Mouse (Mus musculus) hematopoietic multipotent progenitor cell, adult 10-12 weeks (in vitro differentiated cells): ENCODE results near the gene Tmem238. TPM values are rescaled to one million over a fixed set of nuclear protein-coding genes. Genes with fewer than 3 reads are reported as not detected.

Source experiments
- polyA plus RNA-seq: library from polyadenylated mRNA; stranded (reverse); fragments of >175 nt; gene quantifications from 2 replicates; pipeline ENCODE4 v1.2.3, GENCODE M21; 2012; ENCODE audit warnings: low replicate concordance

Gene Tmem238
- polyA plus RNA-seq: 22.8 and 58.3 TPM in 2 replicates

DNA sequence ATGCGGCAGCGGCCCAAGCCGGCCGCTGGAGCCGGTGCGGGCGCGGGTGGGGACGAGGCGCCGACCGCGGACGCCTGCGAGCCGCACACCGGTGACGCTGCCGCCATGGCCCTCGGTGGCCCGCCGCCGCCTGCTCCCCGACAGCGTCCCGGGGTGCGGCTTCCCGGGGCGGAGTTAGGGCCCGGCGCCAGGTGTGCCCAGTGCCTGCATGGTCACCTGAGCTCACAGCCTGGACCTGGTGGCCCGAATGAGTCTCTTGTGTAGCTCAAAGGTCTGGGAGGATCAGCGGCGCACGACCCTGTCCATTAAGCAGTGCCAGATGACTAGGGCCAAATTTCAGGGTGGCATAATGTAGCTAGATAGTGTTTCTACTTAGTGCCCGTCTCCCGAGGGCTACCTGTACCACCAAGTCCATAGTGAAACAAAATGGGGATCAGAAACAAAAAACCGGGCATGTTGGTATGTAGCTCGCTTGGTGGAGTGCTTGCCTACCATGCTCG is at the start of gene Tmem238:
Gene Tmem238 (minus strand): TSS at position 221 of the 500 bp plus-strand sequence.

DNA sequence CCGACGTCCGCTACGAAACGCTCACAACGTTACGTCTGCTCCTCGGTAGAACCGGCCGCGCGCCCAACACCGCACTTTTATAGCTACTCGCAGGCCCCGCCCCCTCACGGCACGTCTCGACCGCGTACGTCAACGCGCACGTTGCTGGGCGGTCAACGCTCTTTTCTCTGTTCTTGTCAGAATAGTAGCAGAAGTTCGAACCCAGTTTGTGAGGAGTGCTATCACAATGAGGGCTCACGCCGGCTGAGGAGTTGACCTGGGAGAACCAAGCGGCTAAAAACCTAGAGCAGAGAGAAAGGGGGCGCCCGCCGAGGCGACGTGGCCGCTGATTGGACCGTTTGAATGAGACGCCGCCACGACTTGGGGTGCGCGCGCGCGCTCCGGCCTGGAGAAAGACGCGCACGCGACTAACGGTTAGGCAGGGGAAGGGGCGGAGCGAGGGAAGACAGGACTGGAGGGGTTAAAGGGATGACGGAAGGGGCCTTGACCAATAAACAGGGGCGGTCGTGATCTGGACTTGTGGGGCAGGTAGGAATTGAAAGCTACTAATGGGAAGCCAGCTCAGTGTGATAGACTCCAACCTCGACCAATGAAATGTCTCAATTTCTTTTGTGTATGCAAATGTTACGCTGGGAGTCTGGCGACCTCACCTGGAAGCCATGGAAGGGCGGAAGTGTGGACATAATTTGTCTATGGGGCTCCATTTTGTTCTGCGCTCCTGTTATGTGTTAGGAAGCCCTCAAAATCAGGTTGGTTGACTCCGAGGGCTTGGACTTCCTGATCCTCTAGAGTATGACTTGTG is 23.0 kb upstream of the Tmem238 start, which contains the start of gene Ube2s:
Gene Ube2s (minus strand): TSS at position 288 of the 802 bp plus-strand sequence.

DNA sequence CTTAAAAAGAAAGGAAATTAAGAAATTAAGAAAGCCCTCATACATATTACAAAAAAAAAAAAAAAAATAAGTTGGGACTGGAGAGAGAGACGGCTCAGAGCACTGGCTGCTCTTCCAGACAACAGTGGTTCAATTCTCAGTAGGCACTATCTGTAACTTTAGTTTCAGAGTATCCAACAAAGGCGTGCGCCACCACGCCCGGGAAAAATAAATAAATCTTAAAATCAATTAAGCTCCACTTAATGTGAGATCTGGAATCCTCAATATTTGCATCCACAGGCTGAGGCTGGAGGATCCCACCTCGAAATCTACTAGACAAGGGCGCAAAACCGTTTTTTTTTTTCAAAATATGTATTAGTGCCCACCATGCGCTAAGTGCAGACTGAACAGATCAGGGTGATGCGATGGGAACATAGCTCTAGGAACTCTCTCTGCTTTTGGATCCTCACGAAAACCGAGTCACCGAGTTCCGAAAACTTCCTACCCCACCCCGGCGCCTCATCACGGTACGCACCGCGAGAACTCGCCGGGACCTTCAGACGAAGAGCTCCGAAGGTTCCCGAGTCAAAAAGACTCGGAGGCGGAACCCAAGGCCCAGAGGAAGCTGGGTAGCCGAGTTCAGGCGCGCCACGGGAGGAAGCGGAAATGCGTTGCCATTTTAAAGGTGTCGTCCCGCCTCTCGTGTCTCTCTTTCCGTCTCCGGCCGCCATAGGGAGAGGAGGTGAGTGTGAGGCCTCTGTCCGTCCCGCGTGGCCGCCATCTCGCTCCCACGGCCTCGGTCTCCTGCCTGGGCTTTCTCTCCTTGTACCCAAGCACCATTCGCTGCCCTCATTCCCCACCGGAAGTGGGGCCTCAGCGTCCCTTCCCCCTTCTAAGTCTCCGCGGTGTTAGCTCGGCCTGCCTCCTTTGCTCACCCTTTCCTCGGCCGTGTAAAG is 3.1 kb upstream of the Tmem238 start, which contains the start of gene Rpl28:
Gene Rpl28 (plus strand): TSS at position 597 of the 935 bp plus-strand sequence.

GRCm38 (mm10) chr7:4782759-4783158 is 6.7 kb downstream of the Tmem238 start, which contains the start of the genes Il11 and Tmem190:
Il11 (minus strand) TSS chr7:4782859.
Tmem190 (plus strand) TSS chr7:4782937.

DNA sequence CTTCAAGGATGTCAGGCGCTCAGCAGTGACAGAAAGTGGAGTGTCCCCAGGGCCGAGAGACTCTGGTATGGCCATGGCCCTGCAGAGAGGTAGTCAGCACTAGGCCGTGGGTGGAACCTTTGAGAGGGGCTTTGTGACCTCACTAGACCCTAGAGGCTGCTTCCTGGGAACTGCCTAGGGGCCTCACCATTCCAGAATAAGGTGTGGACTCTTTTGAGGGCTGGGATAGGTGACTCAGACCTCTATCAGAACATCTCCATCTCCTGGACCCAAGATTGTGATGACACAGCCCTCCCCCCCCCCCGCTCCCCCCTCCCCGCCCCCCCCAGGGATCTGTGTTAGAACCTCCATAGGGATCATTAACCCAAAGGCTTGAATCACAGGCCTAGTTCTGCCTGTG is 18.3 kb downstream of the Tmem238 start, which contains the start of gene Fam71e2:
Gene Fam71e2 (minus strand): TSS at position 101 of the 400 bp plus-strand sequence.

GRCm38 (mm10) chr7:4752821-4753570 is 36.5 kb downstream of the Tmem238 start, which contains the start of gene Cox6b2:
Cox6b2 (minus strand) TSS chr7:4753094.

GRCm38 (mm10) chr7:4739544-4740275 is 49.7 kb downstream of the Tmem238 start, which contains the start of gene Kmt5c:
Kmt5c (plus strand) TSS chr7:4740115.

Other genes with a start within 250 kb of the Tmem238 start
- 0.20 and 0.37 TPM in 2 replicates for gene Syt5, start 242.1 kb downstream of the Tmem238 start, polyA plus RNA-seq
- gene Ptprh, start 185.6 kb downstream of the Tmem238 start, polyA plus RNA-seq: 0.08 TPM in 1 of 2 replicates, not detected in the other
- gene Tmem86b, start 158.2 kb downstream of the Tmem238 start, polyA plus RNA-seq: 2.6 and 8.1 TPM in 2 replicates
- gene Ppp6r1, start 130.6 kb downstream of the Tmem238 start, polyA plus RNA-seq: 241 and 493 TPM in 2 replicates
- gene Hspbp1, start 104.6 kb downstream of the Tmem238 start, polyA plus RNA-seq: 70.2 and 112 TPM in 2 replicates
- 0.12 and 0.15 TPM in 2 replicates for gene Brsk1, start 99.1 kb downstream of the Tmem238 start, polyA plus RNA-seq
- gene Tmem150b, start 64.4 kb downstream of the Tmem238 start, polyA plus RNA-seq: 1.00 and 1.3 TPM in 2 replicates
- 141 and 389 TPM in 2 replicates for gene Kmt5c, start 49.5 kb downstream of the Tmem238 start, polyA plus RNA-seq
- gene Cox6b2, start 36.6 kb downstream of the Tmem238 start, polyA plus RNA-seq: 6.8 and 13.1 TPM in 2 replicates
- gene Fam71e2, start 18.4 kb downstream of the Tmem238 start, polyA plus RNA-seq: not detected in 2 replicates
- gene Il11, start 6.8 kb downstream of the Tmem238 start, polyA plus RNA-seq: 0.09 TPM in 1 of 2 replicates, not detected in the other
- gene Tmem190, start 6.7 kb downstream of the Tmem238 start, polyA plus RNA-seq: not detected in 2 replicates
- gene Rpl28, start 3.2 kb upstream of the Tmem238 start, polyA plus RNA-seq: 2,892 and 4,049 TPM in 2 replicates
- gene Ube2s, start 22.9 kb upstream of the Tmem238 start, polyA plus RNA-seq: 104 and 125 TPM in 2 replicates
- gene Shisa7, start 55.0 kb upstream of the Tmem238 start, polyA plus RNA-seq: 0.09 and 1.7 TPM in 2 replicates
- gene Isoc2b, start 80.6 kb upstream of the Tmem238 start, polyA plus RNA-seq: 1.5 and 1.6 TPM in 2 replicates
- gene Isoc2a, start 87.5 kb upstream of the Tmem238 start, polyA plus RNA-seq: 3.7 and 21.0 TPM in 2 replicates
- gene Gm36210, start 116.9 kb upstream of the Tmem238 start, polyA plus RNA-seq: 0.17 TPM in 1 of 2 replicates, not detected in the other
- 49.2 and 81.2 TPM in 2 replicates for gene Zfp628, start 125.6 kb upstream of the Tmem238 start, polyA plus RNA-seq
- 1.9 and 3.5 TPM in 2 replicates for gene Nat14, start 132.4 kb upstream of the Tmem238 start, polyA plus RNA-seq
- 0.11 and 0.21 TPM in 2 replicates for gene Ssc5d, start 136.1 kb upstream of the Tmem238 start, polyA plus RNA-seq
- gene Sbk2, start 174.8 kb upstream of the Tmem238 start, polyA plus RNA-seq: 0.25 and 0.81 TPM in 2 replicates
- gene Sbk3, start 181.5 kb upstream of the Tmem238 start, polyA plus RNA-seq: not detected in 2 replicates
- 57.7 and 140 TPM in 2 replicates for gene Zfp579, start 206.5 kb upstream of the Tmem238 start, polyA plus RNA-seq
- gene Zfp524, start 224.8 kb upstream of the Tmem238 start, polyA plus RNA-seq: 60.5 and 72.3 TPM in 2 replicates
- 31.6 and 47.8 TPM in 2 replicates for gene Fiz1, start 225.0 kb upstream of the Tmem238 start, polyA plus RNA-seq
- gene Gm44973, start 225.8 kb upstream of the Tmem238 start, polyA plus RNA-seq: 55.5 TPM in 1 of 2 replicates, not detected in the other
- 97.4 and 264 TPM in 2 replicates for gene Zfp865, start 230.7 kb upstream of the Tmem238 start, polyA plus RNA-seq
- 0.99 and 2.0 TPM in 2 replicates for gene Ccdc106, start 230.9 kb upstream of the Tmem238 start, polyA plus RNA-seq
- gene 4632433K11Rik, start 244.5 kb upstream of the Tmem238 start, polyA plus RNA-seq: not detected in 2 replicates
- 4.2 and 6.3 TPM in 2 replicates for gene Zfp784, start 248.8 kb upstream of the Tmem238 start, polyA plus RNA-seq